Mouse (Mus musculus) E14TG2a.4 (cell line): ENCODE measurements around the gene Dnajb1.

Experiments
- CTCF ChIP-seq: conservative IDR thresholded peaks from 2 replicates; pipeline ENCODE4 v1.5.1; 2014; ENCODE audit warnings: low read length
- NANOG ChIP-seq: IDR thresholded peaks from 2 replicates; pipeline ENCODE4 v1.6.1; 2014; ENCODE audit warnings: borderline replicate concordance, low read length, mixed read lengths

DNA sequence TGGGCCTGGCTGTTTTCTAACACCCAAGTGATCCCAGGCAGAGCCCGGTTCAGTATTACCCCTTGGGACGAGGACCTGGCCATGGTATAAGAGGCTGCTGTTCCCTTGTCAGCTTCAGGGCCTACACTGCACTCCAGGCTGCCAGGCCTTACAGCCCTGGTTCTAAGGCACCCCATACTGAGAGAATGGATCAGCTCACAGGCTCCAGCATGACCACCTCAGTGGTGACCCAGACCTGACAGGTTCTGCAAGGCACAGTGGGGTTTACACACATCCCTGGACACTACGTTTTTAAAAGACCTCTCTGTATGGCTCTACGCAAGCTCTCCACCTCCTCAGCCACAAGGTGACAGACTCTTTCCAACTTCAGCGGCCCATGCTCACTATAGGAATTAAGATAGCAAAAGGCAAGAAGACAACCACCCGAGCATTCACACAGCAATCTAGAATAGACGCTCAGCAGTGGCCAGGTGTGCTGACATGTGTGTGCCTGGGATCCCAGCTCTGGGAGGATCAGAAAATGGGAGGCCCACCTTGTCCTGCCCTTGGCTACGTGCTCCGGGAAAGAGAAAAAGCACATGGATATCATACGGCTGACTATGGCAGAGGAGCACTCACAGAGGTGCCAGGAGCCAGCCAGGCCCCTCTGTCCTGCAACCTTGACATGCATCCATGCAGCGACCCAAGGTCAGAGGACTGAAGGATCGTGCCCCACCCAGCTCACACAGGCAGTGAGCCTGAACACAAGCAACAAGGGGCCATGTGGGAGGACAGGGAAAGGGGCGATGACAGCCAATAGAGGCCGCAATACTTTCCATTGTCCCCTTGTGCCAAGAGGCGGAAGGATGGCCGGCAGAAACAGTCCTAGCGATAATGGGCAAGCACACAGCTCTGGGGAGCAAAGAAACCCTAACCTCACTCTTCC is 29.6 kb upstream of the Dnajb1 start:
- TF ChIP-seq CTCF (no peak), NANOG (no peak)
